Mouse (Mus musculus): ENCODE measurements around the gene Ccl5.
A peak's percentile ranks its signal among the peaks of the same experiment; 100 is the strongest.

The Ccl5 gene

DNA sequence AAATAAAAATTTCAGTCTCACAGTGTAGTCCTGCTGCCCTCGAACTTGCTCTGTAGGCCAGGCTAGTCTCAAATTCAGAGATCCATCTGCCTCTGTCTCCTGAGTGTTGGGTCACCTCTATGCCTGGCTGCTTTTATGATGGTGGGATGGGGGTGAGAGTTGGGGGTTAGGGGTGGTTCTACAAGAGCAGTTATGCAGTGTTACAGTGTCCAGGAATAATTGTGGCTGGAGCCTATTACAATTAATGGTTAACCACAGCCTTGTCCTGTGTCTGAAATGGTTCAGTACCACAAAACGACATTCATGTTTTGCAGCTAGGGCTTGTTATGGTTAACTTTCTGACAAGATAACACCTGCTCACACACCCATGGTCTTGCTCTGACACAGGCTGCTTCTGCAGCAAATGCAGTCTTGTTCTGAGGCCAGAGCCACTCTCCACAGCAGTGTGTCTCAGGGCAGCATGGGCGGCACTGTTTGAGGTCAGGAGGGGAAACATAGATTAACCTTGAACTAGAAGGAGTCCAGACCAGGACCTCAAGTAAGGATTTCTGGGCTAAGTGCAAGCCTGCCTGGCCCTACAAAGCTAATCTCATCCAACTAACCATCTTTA is 8.5 kb upstream of the Ccl5 start:
- DNase-seq = no peak

DNA sequence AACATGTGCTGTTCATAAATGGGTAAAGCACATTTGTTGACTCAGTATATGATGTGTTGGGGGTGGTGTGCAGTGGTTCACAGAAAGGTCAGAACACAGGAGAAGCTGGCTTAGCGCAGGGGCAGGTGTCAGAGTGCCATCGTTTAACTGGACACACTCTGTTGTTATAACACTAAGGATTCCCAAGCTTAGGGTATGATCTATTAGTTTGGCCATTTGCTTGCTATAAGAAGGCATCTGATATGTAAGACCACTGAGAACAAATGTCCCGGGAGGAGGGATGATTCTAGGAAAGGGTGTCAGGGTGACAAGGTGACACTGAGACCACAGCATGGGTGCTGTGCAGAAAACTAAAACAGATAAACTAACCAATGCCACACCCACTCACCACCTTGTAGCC is 6.5 kb upstream of the Ccl5 start:
- no peak for DNase-seq

DNA sequence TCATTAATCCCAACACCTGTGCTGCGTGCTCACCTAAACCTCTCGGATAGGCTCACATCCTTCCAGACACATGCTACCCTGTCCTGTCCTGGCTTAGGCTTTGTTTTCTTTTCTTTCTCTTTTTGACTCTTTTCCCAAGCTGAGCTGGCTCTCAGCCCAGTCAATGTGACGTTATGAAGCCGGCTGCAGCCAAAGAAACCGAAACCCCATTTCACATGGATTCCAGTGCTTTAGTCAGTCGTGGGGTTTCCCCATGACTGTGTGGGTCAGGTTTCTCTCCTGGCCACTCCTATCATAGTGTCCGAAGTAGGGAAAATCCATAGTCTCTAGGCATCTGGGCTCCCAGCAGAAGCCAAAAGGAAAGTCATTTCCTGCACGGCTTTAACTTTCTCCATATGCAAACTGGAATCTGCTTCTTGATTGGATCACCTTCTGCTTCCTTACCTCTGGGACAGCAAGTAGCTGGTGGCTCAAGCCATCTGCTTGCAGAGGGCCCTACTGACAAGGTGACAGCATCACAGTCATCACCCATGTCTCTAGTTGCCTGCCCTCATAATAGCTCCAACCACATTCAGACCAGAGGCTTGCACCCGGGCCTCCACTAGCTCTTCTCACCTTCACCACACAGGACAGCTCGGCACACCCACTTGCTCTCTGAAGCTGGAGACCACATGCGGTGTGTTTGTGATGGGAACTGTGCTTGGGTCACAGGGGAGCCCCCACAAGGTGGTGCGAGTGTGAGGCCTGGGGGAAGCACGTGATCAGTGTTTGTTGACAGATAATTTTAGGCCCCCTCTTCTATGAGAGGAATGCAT is 4.5 kb upstream of the Ccl5 start:
- DNase-seq = peak; percentile 14

DNA sequence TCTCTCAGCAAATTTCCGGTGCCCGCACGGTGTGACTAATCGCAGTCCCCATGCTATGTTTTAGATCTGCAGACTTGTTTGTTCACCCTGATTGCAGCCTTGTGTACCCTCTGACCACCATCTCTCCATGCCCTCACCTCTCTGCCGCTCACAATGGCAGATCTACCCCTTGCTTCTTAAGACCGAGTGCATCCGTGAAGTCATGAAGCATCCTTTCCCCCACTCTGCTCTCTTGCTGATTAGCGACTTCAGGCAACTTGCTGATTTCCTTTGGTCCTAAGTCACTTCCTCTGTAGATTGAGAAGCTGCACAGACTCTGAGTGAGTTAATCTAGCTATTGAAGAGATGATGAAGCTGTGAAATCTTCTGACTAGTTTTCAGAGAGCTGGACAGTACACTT is 3.8 kb upstream of the Ccl5 start:
- no peak for DNase-seq

DNA sequence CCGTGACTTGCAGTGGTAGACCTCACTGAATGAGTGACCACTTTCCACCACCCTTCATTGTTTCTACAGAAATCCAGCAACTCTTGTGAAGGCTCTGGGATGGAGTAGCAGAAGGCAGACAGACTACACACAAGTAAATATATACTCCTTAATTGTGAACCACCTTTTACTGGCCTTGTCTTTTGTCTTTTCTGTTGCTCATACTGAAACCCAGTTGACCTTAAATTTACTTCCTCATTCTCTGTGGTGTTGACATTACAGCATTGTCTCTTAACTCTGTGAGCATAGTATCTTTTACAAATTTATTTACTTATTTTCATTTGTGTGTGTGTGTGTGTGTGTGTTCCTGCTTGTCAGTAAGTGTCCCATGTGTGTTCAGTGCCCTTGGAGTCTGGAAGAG is 2.9 kb upstream of the Ccl5 start:
- no peak for DNase-seq

DNA sequence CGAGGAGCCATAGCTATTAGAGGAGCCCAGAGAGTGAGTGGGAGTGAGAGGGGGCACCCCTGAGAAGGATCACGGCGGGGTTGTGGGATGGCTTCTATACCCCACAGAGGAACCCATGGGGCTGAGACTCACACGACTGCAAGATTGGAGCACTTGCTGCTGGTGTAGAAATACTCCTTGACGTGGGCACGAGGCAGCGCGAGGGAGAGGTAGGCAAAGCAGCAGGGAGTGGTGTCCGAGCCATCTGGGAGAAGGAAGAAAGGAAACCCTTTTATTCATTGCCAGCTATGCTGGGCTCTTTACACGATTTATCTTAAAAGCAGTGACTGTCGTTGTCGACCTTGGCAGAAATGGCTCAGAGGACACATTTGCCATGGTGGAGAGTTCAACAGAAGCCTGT is 1.3 kb downstream of the Ccl5 start:
- no peak for DNase-seq

DNA sequence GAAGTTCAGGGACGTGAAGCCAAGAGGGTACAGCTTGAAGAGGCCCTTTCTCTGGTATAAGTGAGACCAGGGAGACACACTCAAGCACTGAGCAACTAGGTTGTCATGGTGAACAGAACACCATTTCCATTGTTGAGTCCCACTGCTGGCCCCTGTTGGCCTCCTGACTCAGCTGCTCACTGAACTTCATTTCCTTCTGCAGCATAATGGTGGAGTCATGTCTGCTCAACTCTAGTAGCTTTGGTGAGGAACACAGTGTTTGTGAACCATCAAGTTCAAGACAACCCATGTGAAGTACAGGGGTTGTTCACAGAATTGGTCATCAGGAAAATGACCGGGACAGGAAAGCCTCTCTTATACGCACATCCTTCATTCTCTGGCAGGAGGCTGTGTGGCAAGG is 8.2 kb downstream of the Ccl5 start, which contains the start of gene Heatr9:
Gene Heatr9 (minus strand): TSS at position 101 of the 400 bp plus-strand sequence.
- DNase-seq = no peak

DNA sequence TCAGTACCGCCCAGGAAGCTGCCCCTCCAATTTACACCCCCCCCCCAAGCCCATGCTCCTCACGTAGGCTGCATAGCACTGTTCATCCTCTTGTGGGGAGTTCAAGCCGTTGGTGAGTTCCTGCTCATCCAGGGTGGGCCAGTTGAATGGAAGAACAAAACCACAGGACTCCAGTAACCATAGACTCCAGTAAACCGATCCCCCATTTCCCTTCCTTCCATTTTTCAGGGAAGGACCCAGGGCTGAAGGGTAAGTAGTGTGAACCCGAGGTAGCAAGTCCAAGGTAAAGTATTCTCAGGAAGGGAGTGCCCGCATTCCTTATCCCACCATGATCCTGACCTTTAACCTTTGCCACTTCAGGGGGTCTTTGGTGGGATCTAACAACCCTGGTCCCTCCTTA is 11.9 kb downstream of the Ccl5 start:
- DNase-seq = no peak

DNA sequence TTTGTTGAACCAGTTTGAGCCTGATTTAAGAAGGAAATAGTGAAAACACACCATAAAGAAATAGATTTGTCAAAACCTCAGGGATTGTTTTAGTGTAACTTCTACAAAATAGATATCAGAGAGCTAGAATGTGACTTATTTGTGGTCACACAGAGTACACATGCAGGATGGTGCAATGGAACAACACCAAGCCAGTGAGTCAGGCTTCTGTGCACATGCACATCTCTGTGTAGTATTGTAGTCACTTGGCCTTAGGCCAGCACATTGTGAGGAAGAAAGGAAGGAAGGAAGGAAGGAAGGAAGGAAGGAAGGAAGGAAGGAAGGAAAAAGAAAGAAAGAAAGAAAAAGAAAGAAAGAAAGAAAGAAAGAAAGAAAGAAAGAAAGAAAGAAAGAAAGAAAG is 13.2 kb downstream of the Ccl5 start:
- no peak for DNase-seq

DNA sequence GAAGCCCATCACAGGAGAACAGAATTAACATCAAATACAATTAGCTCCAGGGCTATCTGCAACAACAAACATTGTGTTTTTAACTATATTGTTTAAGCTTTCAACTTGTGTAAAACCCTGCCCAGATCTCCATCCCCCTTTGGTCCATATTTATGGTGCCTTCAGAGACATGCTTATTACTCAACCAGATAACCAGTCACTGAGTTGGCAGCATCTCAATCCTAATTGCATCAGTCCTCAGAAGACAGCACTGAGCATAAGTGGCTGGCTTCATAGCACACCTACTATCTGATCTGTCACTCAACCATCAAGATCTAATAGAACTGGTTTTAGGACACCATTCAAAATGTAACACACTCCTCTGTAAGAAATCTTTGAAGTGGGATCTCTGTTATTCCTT is 20.8 kb downstream of the Ccl5 start:
- no peak for DNase-seq

DNA sequence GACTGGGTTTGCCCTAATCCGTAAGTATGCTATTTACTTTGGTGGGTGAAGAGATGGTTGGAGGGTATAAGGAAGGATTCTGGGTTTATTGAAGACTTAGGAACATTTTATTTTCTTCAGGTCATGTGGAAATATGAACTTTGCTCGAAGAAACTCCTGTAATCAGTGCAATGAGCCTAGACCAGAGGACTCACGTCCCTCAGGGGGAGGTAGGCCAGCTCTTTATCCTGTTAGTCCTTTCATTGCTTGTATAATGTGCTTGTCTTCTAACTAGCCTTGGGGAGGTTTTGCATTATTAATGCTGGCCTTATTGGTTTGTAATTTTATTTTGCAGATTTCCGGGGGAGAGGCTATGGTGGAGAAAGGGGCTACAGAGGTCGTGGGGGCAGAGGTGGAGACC is 26.0 kb downstream of the Ccl5 start:
- no peak for DNase-seq

DNA sequence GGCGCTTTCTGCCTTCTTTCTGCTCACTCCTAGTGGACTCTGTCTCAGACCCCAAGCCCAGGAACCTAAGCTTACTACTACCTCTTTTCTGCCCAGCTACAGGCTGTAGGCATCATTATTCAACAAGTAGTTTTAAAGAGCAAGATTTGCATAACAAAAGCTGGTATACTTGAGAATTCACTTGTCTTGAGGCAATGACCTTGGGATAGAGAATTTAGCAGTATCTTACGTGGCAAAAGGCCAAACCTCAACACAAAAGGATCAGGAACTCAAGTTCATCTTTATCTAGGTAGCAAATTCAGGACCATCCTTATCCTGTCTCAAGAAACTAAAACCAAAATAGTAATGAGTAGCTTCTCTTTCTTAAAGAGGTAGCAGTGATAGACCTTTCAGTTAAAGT is 34.7 kb downstream of the Ccl5 start:
- no peak for DNase-seq

DNA sequence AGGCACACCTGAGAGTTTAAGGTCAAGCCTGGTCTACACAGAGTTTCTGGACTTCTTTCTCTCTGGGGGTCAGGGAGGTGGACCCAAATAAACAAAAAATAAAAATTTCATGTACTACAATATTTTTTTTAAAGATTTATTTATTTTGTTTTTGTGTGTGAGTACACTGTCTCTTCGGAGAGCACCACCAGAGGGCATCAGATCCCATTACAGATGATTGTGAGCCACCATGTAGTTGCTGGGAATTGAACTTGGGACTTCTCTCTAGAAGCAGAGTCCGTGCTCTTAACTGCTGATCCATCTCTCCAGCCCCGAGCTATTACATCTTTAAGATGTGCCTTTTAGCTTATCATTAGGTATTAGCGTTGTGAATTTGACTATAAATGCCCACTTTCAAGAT is 38.8 kb downstream of the Ccl5 start:
- DNase-seq = no peak
